Mouse (Mus musculus) stomach, embryonic 16.5 days (tissue): Measurements from ENCODE around the gene Hspb2. TPM values are rescaled to one million over a fixed set of nuclear protein-coding genes. Genes with fewer than 3 reads are reported as not detected.

Experiments used
- ATAC-seq: fragments of 200-750 bp; cut with Nextera tagmentation; 2 replicates; pipeline ENCODE4 v1.8.0; 2017; ENCODE audit warnings: moderate number of reproducible peaks, moderate TSS enrichment; ENCODE audit not compliant: insufficient read depth, low FRiP score
- H3K27ac ChIP-seq: fragments of 300-500 bp; sonication (generic); 2 replicates; pipeline ENCODE4 v1.5.1; 2014; ENCODE audit warnings: low read length
- H3K27me3 ChIP-seq: fragments of 300-500 bp; sonication (generic); 2 replicates; pipeline ENCODE4 v1.6.1; 2014; ENCODE audit warnings: low read length, control low read depth, mixed read lengths; ENCODE audit not compliant: control insufficient read depth, insufficient read depth
- H3K36me3 ChIP-seq: fragments of 300-500 bp; sonication (generic); 2 replicates; pipeline ENCODE4 v1.6.1; 2014; ENCODE audit warnings: low read length; ENCODE audit not compliant: control insufficient read depth, insufficient read depth
- H3K4me1 ChIP-seq: fragments of 300-500 bp; sonication (generic); 2 replicates; pipeline ENCODE4 v1.6.1; 2014; ENCODE audit warnings: low read length, control low read depth, mixed read lengths; ENCODE audit not compliant: control insufficient read depth, insufficient read depth
- H3K4me2 ChIP-seq: fragments of 300-500 bp; sonication (generic); 2 replicates; pipeline ENCODE4 v1.6.1; 2014; ENCODE audit warnings: low read depth, low read length, mixed read lengths
- H3K4me3 ChIP-seq: fragments of 300-500 bp; sonication (generic); replicated peaks from 2 replicates; pipeline ENCODE4 v1.5.1; 2014; ENCODE audit warnings: mild to moderate bottlenecking, low read length
- H3K9ac ChIP-seq: fragments of 300-500 bp; sonication (generic); 2 replicates; pipeline ENCODE4 v1.6.1; 2014; ENCODE audit warnings: low read length
- H3K9me3 ChIP-seq: fragments of 300-500 bp; sonication (generic); replicated peaks from 2 replicates; pipeline ENCODE4 v1.6.1; 2016; ENCODE audit warnings: low read length, control low read depth; ENCODE audit not compliant: control insufficient read depth
- WGBS: fragments of 180-500 bp; shearing (Covaris S2); extraction: QIAGEN DNeasy Blood & Tissue Kit; methylation state at CpG from one replicate; pipeline ENCODE4 v1.1.7; 2014; 5-methylcytosine and 5-hydroxymethylcytosine counted together
- polyA plus RNA-seq: library from polyadenylated mRNA; unstranded; fragments of >200 nt; fragmentation: Nextera tagmentation; extraction: Ambion mirVana; gene quantifications from 2 replicates; pipeline ENCODE4 v1.2.1, GENCODE M21; 2015

Hspb2 gene
- polyA plus RNA-seq, 1 experiment from 2014 or later: 27.1 TPM

GRCm38 (mm10) chr9:50774991-50775612 lies 22.9 kb upstream of the Hspb2 start, which contains the start of the genes Alg9 and 1110032A03Rik:
Alg9 (plus strand) TSS chr9:50775019.
1110032A03Rik (minus strand) TSS chr9:50775520.
- H3K4me1 ChIP-seq: peaks cover 12% of the 10 kb centered on the region
- under 1% methylated on average over 49 of the region's 51 CpGs for WGBS
- H3K36me3 ChIP-seq: 0 out of 2 replicates have a peak, but pooled peaks cover 3% of the 10 kb centered on the region
- ATAC-seq: peak; percentile 74; the same call in 1 of the 2 replicates
- H3K27ac ChIP-seq: peak within 1 kb of the TSS; percentile 93
- H3K4me3 ChIP-seq: peak within 1 kb of the TSS; percentile 95
- peak within 1 kb of the TSS; percentile 65 for H3K4me2 ChIP-seq
- H3K9me3 ChIP-seq: no peaks in the 10 kb centered on the region
- no peaks in the 10 kb centered on the region for H3K27me3 ChIP-seq
- H3K9ac ChIP-seq: peak within 1 kb of the TSS; percentile 98

GRCm38 (mm10) chr9:50774026-50774462 lies 21.9 kb upstream of the Hspb2 start:
- peak overlapping the region; percentile 48; the same call in 1 of the 2 replicates for H3K9ac ChIP-seq
- H3K36me3 ChIP-seq: 0 out of 2 replicates have a peak, but pooled peaks cover 3% of the 10 kb centered on the region
- no peak overlapping the region for H3K27ac ChIP-seq
- H3K4me1 ChIP-seq: peaks cover 15% of the 10 kb centered on the region
- H3K4me3 ChIP-seq: no peak overlapping the region; the same call in 1 of the 2 replicates
- no peaks in the 10 kb centered on the region for H3K27me3 ChIP-seq
- no peak for ATAC-seq
- no peaks in the 10 kb centered on the region for H3K9me3 ChIP-seq
- 61% methylated on average over 4 of the region's 4 CpGs for WGBS
- peak overlapping the region; percentile 65 for H3K4me2 ChIP-seq

- Histone ChIP-seq H3K9ac (no peak overlapping the region), H3K4me2 (no peak overlapping the region), H3K27me3 (no peaks in the 10 kb centered on the region), H3K4me3 (no peak overlapping the region), H3K27ac (no peak overlapping the region), H3K36me3 (no peaks in the 10 kb centered on the region), H3K9me3 (no peaks in the 10 kb centered on the region), H3K4me1 (peaks cover 7% of the 10 kb centered on the region; the same call in 1 of the 2 replicates)
- 83% methylated on average over 2 of the region's 2 CpGs for WGBS
- ATAC-seq: no peak
Measured at GRCm38 (mm10) chr9:50770011-50770410, 17.9 kb upstream of the Hspb2 start.

GRCm38 (mm10) chr9:50768107-50769002 lies 16.2 kb upstream of the Hspb2 start, which contains the start of gene Fdxacb1:
Fdxacb1 (plus strand) TSS chr9:50768236.
- peak; percentile 96 for ATAC-seq

GRCm38 (mm10) chr9:50767531-50768106 lies 15.5 kb upstream of the Hspb2 start:
- WGBS: 3% methylated on average over 17 of the region's 17 CpGs
- H3K9me3 ChIP-seq: no peaks in the 10 kb centered on the region

More at GRCm38 (mm10) chr9:50768107-50769002, 16.2 kb upstream of the Hspb2 start, which contains the start of gene Fdxacb1:
- Histone ChIP-seq H3K4me3 (peak within 1 kb of the TSS; percentile 72), H3K27ac (peak within 1 kb of the TSS; percentile 96), H3K27me3 (no peaks in the 10 kb centered on the region), H3K9me3 (no peaks in the 10 kb centered on the region), H3K4me1 (0 out of 2 replicates have a peak, but pooled peaks cover 2% of the 10 kb centered on the region), H3K4me2 (peak within 1 kb of the TSS; percentile 80), H3K9ac (peak within 1 kb of the TSS; percentile 81), H3K36me3 (no peaks in the 10 kb centered on the region)
- 2% methylated on average over 59 of the region's 59 CpGs for WGBS

GRCm38 (mm10) chr9:50763331-50763730 lies 11.2 kb upstream of the Hspb2 start:
- Histone ChIP-seq H3K4me1 (no peaks in the 10 kb centered on the region), H3K4me2 (no peak overlapping the region), H3K9ac (no peak overlapping the region), H3K4me3 (no peak overlapping the region), H3K9me3 (no peaks in the 10 kb centered on the region), H3K27me3 (no peaks in the 10 kb centered on the region), H3K36me3 (no peaks in the 10 kb centered on the region), H3K27ac (no peak overlapping the region)
- no peak for ATAC-seq
- WGBS: 58% methylated on average over 1 of the region's 1 CpGs

More at GRCm38 (mm10) chr9:50767531-50768106, 15.5 kb upstream of the Hspb2 start:
- H3K27me3 ChIP-seq: no peaks in the 10 kb centered on the region
- H3K9ac ChIP-seq: peak overlapping the region; percentile 81
- peak overlapping the region; percentile 72 for H3K4me3 ChIP-seq
- no peaks in the 10 kb centered on the region for H3K36me3 ChIP-seq
- no peak for ATAC-seq
- peak overlapping the region; percentile 76 for H3K4me2 ChIP-seq
- H3K27ac ChIP-seq: peak overlapping the region; percentile 96
- 0 out of 2 replicates have a peak, but pooled peaks cover 2% of the 10 kb centered on the region for H3K4me1 ChIP-seq

- Histone ChIP-seq H3K27me3 (no peaks in the 10 kb centered on the region), H3K4me3 (no peak overlapping the region), H3K4me2 (no peak overlapping the region), H3K4me1 (no peaks in the 10 kb centered on the region), H3K9me3 (no peaks in the 10 kb centered on the region), H3K9ac (no peak overlapping the region), H3K27ac (no peak overlapping the region), H3K36me3 (no peaks in the 10 kb centered on the region)
- no peak for ATAC-seq
- 45% methylated on average over 6 of the region's 6 CpGs for WGBS
Measured at GRCm38 (mm10) chr9:50761520-50762243, 9.5 kb upstream of the Hspb2 start.

GRCm38 (mm10) chr9:50756711-50757110 lies 4.6 kb upstream of the Hspb2 start:
- Histone ChIP-seq H3K4me2 (no peak overlapping the region), H3K27ac (no peak overlapping the region), H3K27me3 (no peaks in the 10 kb centered on the region), H3K4me1 (peaks cover 8% of the 10 kb centered on the region), H3K9me3 (no peaks in the 10 kb centered on the region), H3K4me3 (no peak overlapping the region), H3K9ac (no peak overlapping the region), H3K36me3 (no peaks in the 10 kb centered on the region)
- ATAC-seq: no peak
- WGBS: 46% methylated on average over 5 of the region's 5 CpGs
